Mouse (Mus musculus): ENCODE results near the gene Chtop.

The Chtop gene

GRCm38 (mm10) chr3:90508950-90509746, at the start of gene Chtop:
Gene Chtop (minus strand): TSS chr3:90509498.
- DNase-seq: peak; percentile 100

GRCm38 (mm10) chr3:90555954-90556353, 46.7 kb upstream of the Chtop start:
- DNase-seq: no peak

- DNase-seq: no peak
Observed at GRCm38 (mm10) chr3:90552231-90552630, 42.9 kb upstream of the Chtop start.

- no peak for DNase-seq
Observed at GRCm38 (mm10) chr3:90550421-90550790, 41.1 kb upstream of the Chtop start.

- no peak for DNase-seq
Observed at GRCm38 (mm10) chr3:90549676-90550420, 40.5 kb upstream of the Chtop start.

- no peak for DNase-seq
Observed at GRCm38 (mm10) chr3:90540904-90541303, 31.6 kb upstream of the Chtop start.

GRCm38 (mm10) chr3:90537905-90538296, 28.6 kb upstream of the Chtop start:
- no peak for DNase-seq

- DNase-seq: no peak
Observed at GRCm38 (mm10) chr3:90537141-90537904, 28.0 kb upstream of the Chtop start, which contains the start of gene S100a16. Gene S100a16 (plus strand): TSS chr3:90537254.

- no peak for DNase-seq
Observed at GRCm38 (mm10) chr3:90535446-90535845, 26.1 kb upstream of the Chtop start.

GRCm38 (mm10) chr3:90531713-90532112, 22.4 kb upstream of the Chtop start:
- DNase-seq: no peak

GRCm38 (mm10) chr3:90527291-90527873, 18.1 kb upstream of the Chtop start:
- DNase-seq: no peak

- no peak for DNase-seq
Observed at GRCm38 (mm10) chr3:90526580-90526979, 17.3 kb upstream of the Chtop start, which contains the start of gene S100a14. Gene S100a14 (plus strand): TSS chr3:90526856.

- DNase-seq: no peak
Observed at GRCm38 (mm10) chr3:90526076-90526475, 16.8 kb upstream of the Chtop start.

GRCm38 (mm10) chr3:90525421-90525820, 16.1 kb upstream of the Chtop start:
- no peak for DNase-seq

GRCm38 (mm10) chr3:90517711-90518110, 8.4 kb upstream of the Chtop start:
- no peak for DNase-seq

- DNase-seq: no peak
Observed at GRCm38 (mm10) chr3:90515789-90516188, 6.5 kb upstream of the Chtop start.

- no peak for DNase-seq
Observed at GRCm38 (mm10) chr3:90515242-90515641, 5.9 kb upstream of the Chtop start.

GRCm38 (mm10) chr3:90514691-90515090, 5.4 kb upstream of the Chtop start:
- DNase-seq: peak; percentile 75

- peak; percentile 41 for DNase-seq
Observed at GRCm38 (mm10) chr3:90513796-90514590, 4.7 kb upstream of the Chtop start, which contains the start of the genes S100a1 and S100a13. Gene S100a1 (minus strand): TSS chr3:90514392. Gene S100a13 (plus strand): TSS chr3:90514435.

GRCm38 (mm10) chr3:90512948-90513642, 3.8 kb upstream of the Chtop start:
- no peak for DNase-seq

GRCm38 (mm10) chr3:90512276-90512675, 3.0 kb upstream of the Chtop start:
- DNase-seq: no peak
